Mouse (Mus musculus) thymus, postnatal 10 days (tissue): ENCODE measurements around the gene S100a3.

Source experiments
- DNase-seq, 2 experiments: peaks; one replicate each; pipeline ENCODE4 v3.0.0; 2021; ENCODE audit warnings: low spot score in 2 of 2

Gene S100a3

GRCm38 (mm10) chr3:90626266-90627021 is 66.1 kb downstream of the S100a3 start:
- DNase-seq: no peak

GRCm38 (mm10) chr3:90627366-90627765 is 67.0 kb downstream of the S100a3 start:
- DNase-seq: no peak

GRCm38 (mm10) chr3:90627807-90628206 is 67.4 kb downstream of the S100a3 start:
- DNase-seq: no peak

GRCm38 (mm10) chr3:90629298-90629697 is 68.9 kb downstream of the S100a3 start:
- no peak for DNase-seq

GRCm38 (mm10) chr3:90631984-90632383 is 71.6 kb downstream of the S100a3 start:
- no peak for DNase-seq

- no peak for DNase-seq
Measured at GRCm38 (mm10) chr3:90638511-90639275, 78.3 kb downstream of the S100a3 start.

GRCm38 (mm10) chr3:90639511-90640154 is 79.3 kb downstream of the S100a3 start:
- DNase-seq: peak; percentile 31 to 62

- no peak for DNase-seq
Measured at GRCm38 (mm10) chr3:90640981-90641380, 80.6 kb downstream of the S100a3 start.

GRCm38 (mm10) chr3:90644220-90644619 is 83.8 kb downstream of the S100a3 start:
- DNase-seq: peak; percentile 30 to 68

GRCm38 (mm10) chr3:90647291-90647690 is 86.9 kb downstream of the S100a3 start:
- DNase-seq: no peak

- DNase-seq: no peak
Measured at GRCm38 (mm10) chr3:90648981-90649380, 88.6 kb downstream of the S100a3 start.

GRCm38 (mm10) chr3:90649832-90650231 is 89.5 kb downstream of the S100a3 start:
- no peak for DNase-seq
